Mouse (Mus musculus) ES-Bruce4 (cell line): ENCODE data around the gene Tprg.

Experiments
- CTCF ChIP-seq: IDR thresholded peaks from one replicate; pipeline ENCODE4 v1.8.1; 2011; ENCODE audit warnings: low read depth, low read length
- EP300 ChIP-seq: IDR thresholded peaks from 2 replicates; pipeline ENCODE4 v1.6.1; 2011; ENCODE audit warnings: low read depth, low read length; ENCODE audit not compliant: insufficient read depth
- POLR2A ChIP-seq: IDR thresholded peaks from one replicate; pipeline ENCODE4 v1.8.1; 2011; ENCODE audit warnings: low read length; ENCODE audit not compliant: insufficient read depth

DNA sequence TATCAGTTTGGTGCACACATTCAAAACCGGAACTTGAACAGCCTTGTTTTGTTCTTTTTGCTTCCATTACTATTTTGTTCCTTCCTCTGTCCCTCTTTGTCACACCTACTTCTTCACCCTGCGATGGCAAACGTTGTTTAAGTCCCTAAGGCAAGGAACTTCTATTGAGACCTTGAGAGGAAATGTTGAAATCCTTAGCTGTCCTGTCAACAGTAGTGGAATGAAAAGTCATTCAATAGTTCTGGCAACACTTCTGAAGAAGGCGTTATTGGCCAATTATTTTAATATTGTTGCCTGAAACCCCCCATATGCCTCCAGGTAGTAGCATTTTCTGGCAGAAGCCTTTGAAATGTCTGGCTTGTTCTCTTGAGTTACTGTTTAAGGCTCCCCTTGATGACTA is 137.4 kb downstream of the Tprg start:
- no peak for TF ChIP-seq CTCF
- no peak for TF ChIP-seq EP300
- TF ChIP-seq POLR2A = no peak
